Mouse (Mus musculus): ENCODE data around the gene Alg2. TPM values are rescaled to one million over a fixed set of nuclear protein-coding genes. Genes with fewer than 3 reads are reported as not detected.

Alg2 gene
- polyA plus RNA-seq, 1 experiment = 22.7 TPM

DNA sequence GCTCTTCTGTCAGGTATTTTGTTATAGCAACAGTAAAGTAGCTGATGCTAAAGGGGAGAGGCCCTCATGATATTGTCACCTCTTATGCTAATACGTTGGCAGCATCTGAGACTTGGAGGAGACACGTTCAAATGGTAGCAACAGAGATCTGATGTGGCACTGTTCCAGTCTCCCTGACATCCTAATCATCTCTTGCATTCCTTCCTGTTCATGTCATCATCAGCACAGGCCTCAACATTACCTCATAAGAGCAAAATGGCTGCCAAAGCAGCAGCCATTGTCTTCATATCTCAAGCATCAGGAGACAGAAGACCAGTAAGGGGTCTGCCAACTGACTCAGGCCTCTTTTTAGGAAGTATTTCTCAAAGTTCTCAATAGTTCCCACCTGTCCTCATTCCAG is 20.6 kb upstream of the Alg2 start:
- H3K27me3 ChIP-seq (ENCODE audit: control insufficient read depth, insufficient read depth, insufficient read length) = no peaks in the 10 kb centered on the region
- H3K36me3 ChIP-seq (ENCODE audit: control insufficient read depth, insufficient read depth) = no peaks in the 10 kb centered on the region
- H3ac ChIP-seq (ENCODE audit: control insufficient read depth, insufficient read length) = no peak overlapping the region
- TF ChIP-seq MYOG (IDR thresholded peaks at IDR 0.05; ENCODE audit: control insufficient read depth in 1 of 3, insufficient read depth in 1 of 3, insufficient read length in 2 of 3, low read depth in 2 of 3) = no peak
- no peak for TF ChIP-seq REST (IDR thresholded peaks at IDR 0.05; ENCODE audit: insufficient read depth, insufficient read length)
- TF ChIP-seq USF1 (IDR thresholded peaks at IDR 0.05; ENCODE audit: low read depth) = no peak
- no peak for TF ChIP-seq SRF (IDR thresholded peaks at IDR 0.05; ENCODE audit: control insufficient read depth, insufficient read length, low read depth)
- TF ChIP-seq TCF3 (IDR thresholded peaks at IDR 0.05; ENCODE audit: insufficient read length, low read depth) = no peak
- no peak for TF ChIP-seq CEBPB (IDR thresholded peaks at IDR 0.05; ENCODE audit: insufficient read depth, poor library complexity, severe bottlenecking)
- no peak for TF ChIP-seq E2F4 (IDR thresholded peaks at IDR 0.05; ENCODE audit: insufficient read depth)
- TF ChIP-seq POLR2A (IDR thresholded peaks at IDR 0.05; ENCODE audit: insufficient read length, low read depth) = no peak
- no peak for TF ChIP-seq POLR2AphosphoS2 (IDR thresholded peaks at IDR 0.05; ENCODE audit: insufficient read length, low read depth)
- TF ChIP-seq MYOD1 (IDR thresholded peaks at IDR 0.05; ENCODE audit: control insufficient read depth in 1 of 3, insufficient read length in 2 of 3, low read depth in 2 of 3) = no peak
- no peak overlapping the region for H3K4me3 ChIP-seq
- no peaks in the 10 kb centered on the region for H3K79me2 ChIP-seq (ENCODE audit: control insufficient read depth, insufficient read depth)
- H3K4me2 ChIP-seq (ENCODE audit: low read depth) = no peak overlapping the region

DNA sequence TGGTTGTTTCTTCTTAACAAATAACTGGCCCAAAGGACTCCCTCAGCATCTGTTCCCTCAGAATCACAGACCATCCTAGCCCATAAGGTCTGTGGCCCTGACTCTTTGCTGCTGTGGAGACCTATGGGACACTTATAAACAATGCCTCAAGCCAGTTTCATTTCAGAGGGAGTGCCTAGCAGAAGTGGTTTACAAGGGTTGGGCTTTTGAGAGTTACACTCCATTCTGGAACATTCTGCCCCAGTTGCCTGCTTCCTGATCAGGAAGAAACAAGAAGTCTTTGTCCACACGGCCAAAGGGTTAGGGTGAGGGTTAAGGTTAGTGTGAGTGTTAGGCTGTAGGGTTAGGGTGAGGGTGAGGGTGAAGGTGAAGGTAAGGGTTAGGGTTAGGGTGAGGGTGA is 20.0 kb upstream of the Alg2 start:
- TF ChIP-seq POLR2A (IDR thresholded peaks at IDR 0.05; ENCODE audit: insufficient read length, low read depth) = no peak
- TF ChIP-seq TCF3 (IDR thresholded peaks at IDR 0.05; ENCODE audit: insufficient read length, low read depth) = no peak
- TF ChIP-seq SRF (IDR thresholded peaks at IDR 0.05; ENCODE audit: control insufficient read depth, insufficient read length, low read depth) = no peak
- TF ChIP-seq TCF12 (IDR thresholded peaks at IDR 0.05; ENCODE audit: insufficient read depth, poor library complexity, severe bottlenecking) = no peak
- no peak for TF ChIP-seq CEBPB (IDR thresholded peaks at IDR 0.05; ENCODE audit: insufficient read depth, poor library complexity, severe bottlenecking)
- no peak for TF ChIP-seq USF1 (IDR thresholded peaks at IDR 0.05; ENCODE audit: low read depth)
- no peak for TF ChIP-seq MYOG (IDR thresholded peaks at IDR 0.05; ENCODE audit: control insufficient read depth in 1 of 3, insufficient read depth in 1 of 3, insufficient read length in 2 of 3, low read depth in 2 of 3)
- TF ChIP-seq MYOD1 (IDR thresholded peaks at IDR 0.05; ENCODE audit: control insufficient read depth in 1 of 3, insufficient read length in 2 of 3, low read depth in 2 of 3) = no peak
- TF ChIP-seq REST (IDR thresholded peaks at IDR 0.05; ENCODE audit: insufficient read depth, insufficient read length) = no peak
- TF ChIP-seq POLR2AphosphoS2 (IDR thresholded peaks at IDR 0.05; ENCODE audit: insufficient read length, low read depth) = no peak
- no peak for TF ChIP-seq E2F4 (IDR thresholded peaks at IDR 0.05; ENCODE audit: insufficient read depth)
- TF ChIP-seq MAX (IDR thresholded peaks at IDR 0.05; ENCODE audit: low read depth) = no peak
- H3K79me2 ChIP-seq (ENCODE audit: control insufficient read depth, insufficient read depth) = no peaks in the 10 kb centered on the region
- H3K27me3 ChIP-seq (ENCODE audit: control insufficient read depth, insufficient read depth, insufficient read length) = no peaks in the 10 kb centered on the region
- H3K4me3 ChIP-seq = no peak overlapping the region
- no peaks in the 10 kb centered on the region for H3K36me3 ChIP-seq (ENCODE audit: control insufficient read depth, insufficient read depth)
- no peak overlapping the region for H3ac ChIP-seq (ENCODE audit: control insufficient read depth, insufficient read length)
- no peak overlapping the region for H3K4me2 ChIP-seq (ENCODE audit: low read depth)

DNA sequence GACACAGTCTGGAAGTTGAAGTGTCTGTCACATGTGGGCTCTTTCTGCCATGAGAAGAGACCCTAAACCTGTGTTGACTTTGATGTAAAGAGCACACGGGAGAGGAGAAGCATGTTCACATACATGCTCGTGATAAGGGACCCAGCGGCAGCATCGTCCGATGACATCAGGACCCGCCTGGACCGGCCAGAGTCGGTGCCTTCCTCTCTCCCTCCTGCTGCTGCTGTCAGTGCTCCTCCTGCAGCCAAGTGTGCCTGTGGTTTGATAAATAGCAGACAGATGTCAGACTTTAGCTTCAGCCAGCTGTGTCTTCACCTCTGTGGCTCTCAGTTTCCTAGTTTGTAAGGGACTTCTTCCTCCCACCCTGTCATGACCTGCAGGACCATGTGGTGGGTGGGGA is 19.3 kb upstream of the Alg2 start:
- no peaks in the 10 kb centered on the region for H3K27me3 ChIP-seq (ENCODE audit: control insufficient read depth, insufficient read depth, insufficient read length)
- H3K79me2 ChIP-seq (ENCODE audit: control insufficient read depth, insufficient read depth) = no peaks in the 10 kb centered on the region
- no peak overlapping the region for H3ac ChIP-seq (ENCODE audit: control insufficient read depth, insufficient read length)
- H3K4me3 ChIP-seq = no peak overlapping the region
- TF ChIP-seq MAX (IDR thresholded peaks at IDR 0.05; ENCODE audit: low read depth) (no peak), POLR2AphosphoS2 (IDR thresholded peaks at IDR 0.05; ENCODE audit: insufficient read length, low read depth) (no peak), REST (IDR thresholded peaks at IDR 0.05; ENCODE audit: insufficient read depth, insufficient read length) (no peak), TCF12 (IDR thresholded peaks at IDR 0.05; ENCODE audit: insufficient read depth, poor library complexity, severe bottlenecking) (no peak), SRF (IDR thresholded peaks at IDR 0.05; ENCODE audit: control insufficient read depth, insufficient read length, low read depth) (no peak), TCF3 (IDR thresholded peaks at IDR 0.05; ENCODE audit: insufficient read length, low read depth) (no peak), E2F4 (IDR thresholded peaks at IDR 0.05; ENCODE audit: insufficient read depth) (no peak), CEBPB (IDR thresholded peaks at IDR 0.05; ENCODE audit: insufficient read depth, poor library complexity, severe bottlenecking) (no peak), MYOD1 (IDR thresholded peaks at IDR 0.05; ENCODE audit: control insufficient read depth in 1 of 3, insufficient read length in 2 of 3, low read depth in 2 of 3) (no peak), POLR2A (IDR thresholded peaks at IDR 0.05; ENCODE audit: insufficient read length, low read depth) (no peak), USF1 (IDR thresholded peaks at IDR 0.05; ENCODE audit: low read depth) (no peak), MYOG (IDR thresholded peaks at IDR 0.05; ENCODE audit: control insufficient read depth in 1 of 3, insufficient read depth in 1 of 3, insufficient read length in 2 of 3, low read depth in 2 of 3) (no peak)
- H3K36me3 ChIP-seq (ENCODE audit: control insufficient read depth, insufficient read depth) = no peaks in the 10 kb centered on the region
- H3K4me2 ChIP-seq (ENCODE audit: low read depth) = no peak overlapping the region

DNA sequence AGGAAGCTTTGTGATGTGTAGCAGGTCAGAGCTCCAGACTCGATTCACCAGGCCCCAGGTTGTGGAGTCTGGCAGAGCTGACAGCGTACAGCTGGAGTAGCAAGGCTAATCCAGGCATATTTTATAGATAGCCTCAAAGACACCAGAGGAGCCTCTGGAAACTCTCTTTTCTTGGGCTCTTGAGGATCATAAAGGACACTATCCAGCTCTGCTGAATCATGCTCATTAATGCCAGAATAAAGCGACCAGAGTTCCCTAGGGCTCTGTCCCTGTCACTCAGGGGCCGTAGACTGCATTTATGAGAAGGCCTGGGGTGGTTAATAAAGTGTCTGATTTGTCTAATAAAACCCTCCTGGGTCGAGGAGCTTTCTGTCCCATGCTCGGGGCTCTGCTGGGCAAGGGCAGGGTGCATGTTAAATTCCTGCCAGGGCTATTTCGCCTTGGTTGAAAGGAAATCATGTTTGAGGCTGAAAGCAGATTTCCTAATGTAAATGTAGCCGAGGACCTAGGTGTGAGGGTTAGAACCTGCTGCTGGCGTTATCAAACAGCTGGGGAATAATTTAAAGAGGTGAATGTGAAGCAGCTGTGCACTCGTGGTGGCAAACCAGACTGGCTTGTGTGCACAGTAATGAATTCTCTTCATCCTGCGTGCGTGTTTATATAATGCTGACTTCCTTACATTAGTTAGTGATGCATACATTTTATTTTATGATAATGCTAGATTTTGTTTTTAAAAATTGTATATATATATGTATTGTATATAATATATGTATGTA is 18.4 kb upstream of the Alg2 start:
- no peaks in the 10 kb centered on the region for H3K36me3 ChIP-seq (ENCODE audit: control insufficient read depth, insufficient read depth)
- TF ChIP-seq TCF3 (IDR thresholded peaks at IDR 0.05; ENCODE audit: insufficient read length, low read depth) (no peak), POLR2A (IDR thresholded peaks at IDR 0.05; ENCODE audit: insufficient read length, low read depth) (no peak)
- no peak overlapping the region for H3K4me3 ChIP-seq
- H3K79me2 ChIP-seq (ENCODE audit: control insufficient read depth, insufficient read depth) = no peaks in the 10 kb centered on the region
- no peak overlapping the region for H3ac ChIP-seq (ENCODE audit: control insufficient read depth, insufficient read length)
- H3K4me2 ChIP-seq (ENCODE audit: low read depth) = no peak overlapping the region
- H3K27me3 ChIP-seq (ENCODE audit: control insufficient read depth, insufficient read depth, insufficient read length) = no peaks in the 10 kb centered on the region

DNA sequence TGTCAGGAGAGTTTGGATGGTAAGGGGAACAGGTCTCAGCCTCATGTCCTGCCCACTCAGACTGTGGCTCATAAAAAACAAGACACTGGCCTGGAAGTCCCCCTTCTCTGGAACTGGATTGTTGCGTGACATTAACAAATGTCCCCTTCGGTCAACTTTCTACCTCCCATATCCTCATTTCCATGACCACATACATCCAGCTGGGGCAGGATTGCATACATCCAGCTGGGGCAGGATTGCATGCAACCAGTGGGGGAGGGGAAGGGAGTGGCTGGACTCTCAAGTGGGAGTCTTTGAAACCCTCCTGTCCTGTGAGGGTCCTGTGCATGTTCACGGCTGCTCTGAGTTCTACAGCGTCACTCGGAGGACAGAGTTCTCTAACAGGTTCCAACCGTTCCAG is 17.1 kb upstream of the Alg2 start:
- Histone ChIP-seq H3K79me2 (ENCODE audit: control insufficient read depth, insufficient read depth) (no peaks in the 10 kb centered on the region), H3K36me3 (ENCODE audit: control insufficient read depth, insufficient read depth) (no peaks in the 10 kb centered on the region), H3K4me2 (ENCODE audit: low read depth) (no peak overlapping the region), H3ac (ENCODE audit: control insufficient read depth, insufficient read length) (no peak overlapping the region), H3K4me3 (no peak overlapping the region), H3K27me3 (ENCODE audit: control insufficient read depth, insufficient read depth, insufficient read length) (no peaks in the 10 kb centered on the region)
- TF ChIP-seq REST (IDR thresholded peaks at IDR 0.05; ENCODE audit: insufficient read depth, insufficient read length) (no peak), POLR2AphosphoS2 (IDR thresholded peaks at IDR 0.05; ENCODE audit: insufficient read length, low read depth) (no peak), MYOD1 (IDR thresholded peaks at IDR 0.05; ENCODE audit: control insufficient read depth in 1 of 3, insufficient read length in 2 of 3, low read depth in 2 of 3) (no peak), SRF (IDR thresholded peaks at IDR 0.05; ENCODE audit: control insufficient read depth, insufficient read length, low read depth) (no peak), CEBPB (IDR thresholded peaks at IDR 0.05; ENCODE audit: insufficient read depth, poor library complexity, severe bottlenecking) (no peak), MYOG (IDR thresholded peaks at IDR 0.05; ENCODE audit: control insufficient read depth in 1 of 3, insufficient read depth in 1 of 3, insufficient read length in 2 of 3, low read depth in 2 of 3) (no peak), TCF12 (IDR thresholded peaks at IDR 0.05; ENCODE audit: insufficient read depth, poor library complexity, severe bottlenecking) (no peak)

Measured in myocyte (in vitro differentiated cells).